Mouse (Mus musculus) heart, postnatal 36 days (tissue): ENCODE results near the gene Sh3rf1. TPM values are rescaled to one million over a fixed set of nuclear protein-coding genes. Genes with fewer than 3 reads are reported as not detected.
"Not testable (repeated sequence)": the region's sequence is repeated elsewhere in the genome, so short reads cannot be mapped to it uniquely, and the experiment has no call there.

Experiments
- DNase-seq, 2 experiments: peaks; one replicate each; pipeline ENCODE4 v3.0.0; 2021 to 2022
- intact Hi-C: fragments of 180-260 bp; cut with DNase I; formaldehyde crosslinking; loops from one replicate; pipeline ENCODE4 v1.15.1; 2025
- total RNA-seq, 2 experiments: library from RNA; stranded (reverse); gene quantifications; 2 replicates each; pipeline ENCODE4 v1.2.3; 2021

Gene Sh3rf1
- total RNA-seq, 2 experiments from 2014 or later, result 5.7 to 6.5 TPM

- peak in 1 of 2 experiments; percentile 12 for DNase-seq
These were observed 174.1 kb downstream of the Sh3rf1 start for GRCm38 (mm10) chr8:61397755-61398154.

DNA sequence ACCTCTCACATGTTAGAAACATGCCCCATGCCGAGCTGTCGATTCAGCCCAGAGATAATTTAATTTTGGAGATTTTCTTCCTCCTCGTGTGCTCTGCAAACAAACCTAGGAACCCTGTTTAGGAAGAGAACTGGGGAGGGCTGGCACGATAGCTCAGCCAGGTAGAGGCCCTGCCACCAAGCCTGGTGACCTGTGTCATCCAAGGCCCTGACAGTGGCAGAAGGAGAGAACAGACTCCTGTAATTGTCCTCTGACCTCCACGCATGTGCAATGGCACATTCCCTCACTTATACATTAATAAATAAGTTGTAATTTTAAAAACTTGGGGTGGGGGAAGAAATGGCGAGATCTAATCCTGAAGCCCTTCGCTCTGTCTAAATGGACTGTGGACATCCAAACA is 179.2 kb downstream of the Sh3rf1 start:
- no peak for DNase-seq

More at GRCm38 (mm10) chr8:61397755-61398154, 174.1 kb downstream of the Sh3rf1 start:
- intact Hi-C loops, result no loop called here

GRCm38 (mm10) chr8:61403266-61404177 is 179.8 kb downstream of the Sh3rf1 start:
- no peak for DNase-seq
- intact Hi-C loops, result no loop called here

More for the DNA sequence above, 179.2 kb downstream of the Sh3rf1 start:
- intact Hi-C loops, result no loop called here

DNA sequence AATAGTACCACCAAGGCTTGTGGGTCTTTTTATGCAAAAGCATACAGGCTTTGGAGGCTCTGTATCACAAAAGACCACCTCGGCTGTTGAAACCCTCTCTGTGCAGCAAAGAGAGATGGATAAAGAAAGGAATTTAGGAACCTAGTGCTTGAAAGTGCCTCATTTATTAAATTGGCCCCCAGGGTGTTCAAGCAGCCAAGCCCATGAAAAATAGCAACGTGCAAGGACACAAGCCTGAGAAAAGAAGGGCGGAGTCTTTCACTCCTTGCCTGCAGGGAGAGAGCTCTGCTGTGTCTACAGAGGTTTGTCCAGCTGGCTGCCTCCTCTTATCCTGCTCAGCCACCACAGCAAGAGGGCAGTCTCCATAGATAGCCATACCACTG is 180.5 kb downstream of the Sh3rf1 start:
- DNase-seq, result no peak
- intact Hi-C loops, result no loop called here

- no peak for DNase-seq
- intact Hi-C loops, result no loop called here
These were observed 185.4 kb downstream of the Sh3rf1 start for GRCm38 (mm10) chr8:61409081-61409480.

DNA sequence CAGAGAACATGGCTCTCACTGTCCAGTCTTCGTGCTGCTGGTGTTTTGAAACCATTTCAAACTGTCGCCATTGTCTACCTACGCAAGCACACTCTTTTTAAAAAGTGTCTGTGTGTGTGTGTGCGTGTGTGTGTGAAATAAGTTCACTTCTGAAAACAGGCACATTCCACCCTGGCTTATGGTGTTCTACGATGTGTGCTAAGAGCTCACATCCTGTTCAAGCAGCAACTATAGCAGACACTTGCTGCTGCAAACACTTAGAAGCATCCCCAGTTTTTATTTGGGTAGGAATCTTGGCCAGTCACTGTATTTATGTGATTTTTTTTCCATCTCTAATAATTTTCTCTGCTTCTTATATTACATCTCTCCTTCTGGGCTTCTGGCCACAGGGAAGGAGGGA is 186.0 kb downstream of the Sh3rf1 start:
- DNase-seq, intact Hi-C loops: not testable (repeated sequence)

GRCm38 (mm10) chr8:61419521-61419920 is 195.8 kb downstream of the Sh3rf1 start:
- no peak for DNase-seq
- intact Hi-C loops, result no loop called here

GRCm38 (mm10) chr8:61420166-61420565 is 196.5 kb downstream of the Sh3rf1 start:
- DNase-seq, result no peak
- intact Hi-C loops, result no loop called here

- intact Hi-C loops, result no loop called here
- no peak for DNase-seq
These were observed 197.9 kb downstream of the Sh3rf1 start for GRCm38 (mm10) chr8:61421606-61422005.

GRCm38 (mm10) chr8:61425125-61425524 is 201.5 kb downstream of the Sh3rf1 start:
- intact Hi-C loops, result no loop called here
- no peak for DNase-seq

- intact Hi-C loops, result no loop called here
- DNase-seq, result no peak
These were observed 202.4 kb downstream of the Sh3rf1 start for GRCm38 (mm10) chr8:61426072-61426471.

GRCm38 (mm10) chr8:61426671-61427070 is 203.0 kb downstream of the Sh3rf1 start:
- intact Hi-C loops, result no loop called here
- no peak for DNase-seq

DNA sequence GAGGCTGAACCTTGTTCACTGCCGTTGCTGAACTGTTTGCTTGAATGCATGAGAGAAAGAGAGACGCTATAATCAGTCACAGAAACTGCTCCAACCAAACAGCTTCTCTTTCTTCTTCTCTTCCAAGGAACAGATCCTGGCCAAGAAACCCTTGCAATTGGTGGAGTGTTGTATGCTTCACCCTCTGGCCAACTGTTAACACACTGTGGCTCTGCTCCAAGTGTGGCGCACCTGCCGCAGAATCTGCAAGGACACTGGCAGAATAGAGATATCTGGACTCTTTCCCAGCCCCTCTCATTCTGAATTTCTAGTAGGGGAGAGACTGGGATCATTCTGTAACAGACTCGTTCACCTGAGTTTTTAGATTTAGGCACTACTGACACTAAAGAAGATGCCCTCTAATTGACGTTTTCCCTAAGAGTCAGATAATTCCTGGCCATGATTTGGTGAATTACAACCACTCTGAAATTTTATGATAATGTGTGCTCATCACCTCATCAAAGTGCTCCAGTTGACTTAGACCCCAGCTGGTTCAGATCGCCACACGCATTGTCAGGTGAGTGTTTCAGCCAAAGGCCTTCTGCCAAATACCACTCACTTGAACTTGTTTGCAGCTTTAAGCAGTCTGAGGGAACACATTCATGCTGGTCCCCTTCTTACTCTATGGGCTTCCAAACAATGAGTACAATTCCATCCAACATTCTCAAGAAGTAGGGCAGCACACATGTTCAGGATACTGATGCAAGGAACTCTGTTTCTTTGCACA is 204.4 kb downstream of the Sh3rf1 start:
- intact Hi-C loops, result no loop called here
- no peak for DNase-seq

- DNase-seq, result no peak
- intact Hi-C loops, result no loop called here
These were observed 205.3 kb downstream of the Sh3rf1 start for GRCm38 (mm10) chr8:61428821-61429482.

DNA sequence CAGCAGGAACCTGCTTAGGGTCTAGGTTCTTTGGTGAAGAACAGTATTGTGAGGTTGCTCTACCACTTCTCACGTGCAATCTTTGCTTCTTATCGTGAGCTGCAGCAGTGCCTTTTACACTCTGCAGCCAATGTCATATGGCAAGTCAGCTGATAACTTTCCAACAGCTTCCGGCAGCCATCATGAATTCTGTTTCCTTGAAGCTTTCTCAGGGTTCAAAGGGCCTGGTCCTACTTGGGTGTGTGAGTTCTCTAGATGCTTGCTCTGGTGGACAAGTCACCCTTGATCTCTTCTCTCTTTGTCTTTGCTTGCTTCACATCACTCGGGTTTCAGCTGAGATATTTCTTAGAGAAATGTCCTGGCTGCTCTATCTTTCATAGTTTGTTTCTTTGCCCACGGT is 211.8 kb downstream of the Sh3rf1 start:
- no peak for DNase-seq
- intact Hi-C loops, result no loop called here

DNA sequence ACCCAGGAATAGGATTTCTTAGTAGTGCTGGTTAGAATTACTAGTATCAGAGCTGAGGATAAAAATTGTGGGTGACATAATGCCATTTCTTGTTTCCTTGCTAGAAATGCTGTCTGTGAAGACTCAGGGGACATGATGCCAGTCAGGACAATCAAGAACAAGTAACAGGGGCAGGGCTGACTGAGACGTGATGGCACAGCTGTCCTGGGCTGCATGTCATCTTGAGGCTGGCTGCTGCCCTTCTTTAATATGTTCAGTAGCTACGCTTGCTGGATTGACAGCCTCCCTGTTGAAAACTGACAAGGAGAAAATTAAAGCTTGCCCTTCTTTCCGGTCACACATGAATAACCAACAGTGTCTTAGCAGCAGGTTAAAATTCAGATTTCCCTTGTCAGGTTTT is 212.5 kb downstream of the Sh3rf1 start:
- no peak for DNase-seq
- intact Hi-C loops, result no loop called here

DNA sequence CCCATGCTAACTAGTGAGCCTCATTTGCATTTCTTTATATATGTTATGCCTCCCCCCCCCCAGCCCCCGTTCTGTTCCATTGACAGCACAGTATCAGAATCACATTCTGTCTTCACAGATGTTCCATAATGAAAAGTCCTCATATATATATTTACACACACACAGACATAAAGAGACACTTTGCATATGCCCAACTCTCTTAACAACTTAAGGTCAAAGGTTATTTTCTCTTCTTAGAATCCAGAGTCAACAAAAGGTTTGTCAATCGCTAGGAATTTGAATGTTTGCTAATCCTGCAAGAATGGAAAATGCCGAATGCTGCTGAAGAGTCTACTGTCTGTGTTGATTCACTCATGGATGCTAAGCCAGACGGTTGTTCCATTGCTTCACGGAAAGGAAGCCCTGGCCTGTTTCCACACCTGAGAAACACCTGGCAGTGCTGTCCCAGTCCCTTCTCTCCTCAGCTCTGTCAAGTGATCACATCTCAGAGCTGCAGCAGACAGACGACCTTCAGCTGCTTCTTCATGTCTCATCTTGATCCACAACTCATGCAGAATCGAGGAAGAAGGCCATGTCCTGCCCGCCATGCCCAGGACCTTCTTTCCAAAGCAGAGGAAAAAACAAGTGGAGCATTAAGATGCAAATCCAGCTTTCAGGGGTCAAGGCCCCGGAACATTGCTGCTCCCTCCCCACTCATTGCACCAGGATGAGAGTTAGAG is 213.1 kb downstream of the Sh3rf1 start:
- no peak for DNase-seq
- intact Hi-C loops, result no loop called here

- no peak for DNase-seq
- intact Hi-C loops, result no loop called here
These were observed 213.6 kb downstream of the Sh3rf1 start for GRCm38 (mm10) chr8:61437305-61437605.

GRCm38 (mm10) chr8:61442988-61443387 is 219.3 kb downstream of the Sh3rf1 start:
- intact Hi-C loops, result no loop called here

DNA sequence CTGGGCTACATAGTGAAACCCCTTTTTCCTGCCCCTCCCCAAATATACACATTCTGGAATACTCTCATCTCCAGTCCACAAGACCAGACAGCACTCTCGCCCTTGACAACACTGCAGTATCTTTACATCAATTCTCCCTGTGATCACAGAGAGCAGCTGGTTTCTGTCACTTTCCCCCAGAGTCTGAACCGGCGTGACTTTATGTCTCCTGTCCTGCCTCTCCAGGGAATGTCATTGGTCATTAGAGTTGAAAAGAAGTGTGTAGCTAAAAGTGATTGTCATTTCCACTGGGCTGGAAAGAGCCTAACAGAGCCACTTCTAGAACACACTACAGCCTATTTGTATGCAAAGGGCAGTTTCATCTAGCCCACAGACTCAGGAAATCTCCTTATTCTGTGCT is 220.7 kb downstream of the Sh3rf1 start:
- no peak for DNase-seq
- intact Hi-C loops, result no loop called here

More at GRCm38 (mm10) chr8:61442988-61443387, 219.3 kb downstream of the Sh3rf1 start:
- DNase-seq, result no peak
